In genomic region chr10:60933891-60934290, GRCm38 (mm10) we compare ENCODE assay signal across 13 mouse cellular contexts.
DNase-seq lines count a peak whose midpoint lies in the region; ATAC-seq and TF ChIP-seq lines count a peak whose summit lies in the region.
"Had no signal": no experiment of that assay in that cellular context is flagged by ENCODE, and none has a peak within 500 bp of the region (broad histone marks: within the 10 kb centered on the region; RNA-seq: fewer than 3 reads in every experiment).

No protein-coding gene starts in this region.

- no peak overlapping the region for H3K9ac ChIP-seq in heart, embryonic 16.5 days (ENCODE audit: low read length)
- H3K9ac ChIP-seq in MEL (ENCODE audit: control insufficient read depth, low read depth, low read length, poor library complexity, severe bottlenecking): peak overlapping the region; percentile 55
- no peak overlapping the region for H3K9ac ChIP-seq in kidney, embryonic 16.5 days (replicated peaks; ENCODE audit: low read length)
- no peak overlapping the region for H3K9ac ChIP-seq in stomach, postnatal 0 days (ENCODE audit: low read length)
- H3K9ac ChIP-seq: embryonic facial prominence, embryonic 13.5 days; limb, embryonic 13.5 days; neural tube, embryonic 12.5 days had no signal

- WGBS in heart, embryonic 16.5 days: 29% methylated on average over 7 of the region's 7 CpGs
- WGBS in kidney, embryonic 16.5 days: 4% methylated on average over 6 of the region's 7 CpGs
- 20% methylated on average over 6 of the region's 7 CpGs for WGBS in stomach, postnatal 0 days

- no peaks in the 10 kb centered on the region for H3K79me2 ChIP-seq in MEL (ENCODE audit: control insufficient read depth, insufficient read depth, low read length, poor library complexity)

- no peak for TF ChIP-seq POLR2A in MEL (IDR thresholded peaks at IDR 0.05; ENCODE audit: control insufficient read depth in 1 of 2, insufficient read depth in 1 of 2, low read depth in 1 of 2, low read length in 2 of 2, poor library complexity in 1 of 2)

- H3K36me3 ChIP-seq in heart, embryonic 16.5 days (ENCODE audit: control insufficient read depth, insufficient read depth): no peaks in the 10 kb centered on the region
- no peaks in the 10 kb centered on the region for H3K36me3 ChIP-seq in MEL (ENCODE audit: control insufficient read depth in 1 of 2, insufficient read depth in 2 of 2, low read length in 2 of 2)
- H3K36me3 ChIP-seq in kidney, embryonic 16.5 days (ENCODE audit: insufficient read depth, low read length): no peaks in the 10 kb centered on the region
- no peaks in the 10 kb centered on the region for H3K36me3 ChIP-seq in stomach, postnatal 0 days (ENCODE audit: control insufficient read depth, insufficient read depth, low read length)
- H3K36me3 ChIP-seq: embryonic facial prominence, embryonic 13.5 days; limb, embryonic 13.5 days; neural tube, embryonic 12.5 days had no signal

- TF ChIP-seq EP300 in MEL (IDR thresholded peaks at IDR 0.05; ENCODE audit: low read depth in 1 of 2, low read length in 2 of 2): no peak
- TF ChIP-seq EP300 in stomach, postnatal 0 days (optimal IDR thresholded peaks at IDR 0.05): no peak

- peak overlapping the region; percentile 71 for H3K27ac ChIP-seq in heart, embryonic 16.5 days (ENCODE audit: low read length)
- H3K27ac ChIP-seq in MEL (ENCODE audit: control insufficient read depth, low read depth, low read length): peak overlapping the region; percentile 84
- H3K27ac ChIP-seq in kidney, embryonic 16.5 days (ENCODE audit: low read length): peak overlapping the region; percentile 90
- H3K27ac ChIP-seq in stomach, postnatal 0 days (replicated peaks): no peak overlapping the region
- H3K27ac ChIP-seq: embryonic facial prominence, embryonic 13.5 days; limb, embryonic 13.5 days; neural tube, embryonic 12.5 days had no signal

- H3K4me1 ChIP-seq in heart, embryonic 16.5 days (ENCODE audit: control insufficient read depth, insufficient read depth, low read length): peaks cover 58% of the 10 kb centered on the region
- H3K4me1 ChIP-seq in MEL (ENCODE audit: control insufficient read depth in 1 of 2, insufficient read depth in 2 of 2, low read length in 2 of 2): no peaks in the 10 kb centered on the region
- H3K4me1 ChIP-seq in kidney, embryonic 16.5 days (ENCODE audit: insufficient read depth, low read length): peaks cover 45% of the 10 kb centered on the region
- no peaks in the 10 kb centered on the region; the same call in 1 of the 2 replicates for H3K4me1 ChIP-seq in stomach, postnatal 0 days (replicated peaks; ENCODE audit: control insufficient read depth, insufficient read depth)

- TF ChIP-seq RAD21 in MEL (IDR thresholded peaks at IDR 0.05; ENCODE audit: low read depth, low read length): no peak

- H3K27me3 ChIP-seq in heart, embryonic 16.5 days (ENCODE audit: control insufficient read depth, insufficient read depth, low read length): no peaks in the 10 kb centered on the region
- no peaks in the 10 kb centered on the region for H3K27me3 ChIP-seq in MEL (ENCODE audit: control insufficient read depth in 1 of 2, insufficient read depth in 2 of 2, low read length in 2 of 2)
- H3K27me3 ChIP-seq in kidney, embryonic 16.5 days (ENCODE audit: insufficient read depth, low read length): no peaks in the 10 kb centered on the region
- H3K27me3 ChIP-seq in stomach, postnatal 0 days (ENCODE audit: control insufficient read depth, insufficient read depth, low read length): no peaks in the 10 kb centered on the region
- H3K27me3 ChIP-seq: neural tube, embryonic 12.5 days had no signal

- TF ChIP-seq CTCF in MEL (IDR thresholded peaks at IDR 0.05 in 2 of 3, conservative IDR thresholded peaks at IDR 0.05 in 1 of 3; ENCODE audit: control insufficient read depth in 1 of 3, insufficient read depth in 1 of 3, low read depth in 2 of 3, low read length in 3 of 3, poor library complexity in 1 of 3, severe bottlenecking in 1 of 3): no peak
- TF ChIP-seq CTCF in stomach, postnatal 0 days (IDR thresholded peaks at IDR 0.05; ENCODE audit: low read depth): no peak

- no peak overlapping the region for H3K4me3 ChIP-seq in heart, embryonic 16.5 days (ENCODE audit: low read length)
- no peak overlapping the region for H3K4me3 ChIP-seq in MEL (ENCODE audit: control insufficient read depth in 1 of 2, insufficient read depth in 1 of 2, low read depth in 2 of 2, low read length in 2 of 2)
- H3K4me3 ChIP-seq in kidney, embryonic 16.5 days (ENCODE audit: low read length): no peak overlapping the region
- no peak overlapping the region for H3K4me3 ChIP-seq in stomach, postnatal 0 days (ENCODE audit: low read depth, low read length)
- H3K4me3 ChIP-seq: embryonic facial prominence, embryonic 13.5 days; limb, embryonic 13.5 days; neural tube, embryonic 12.5 days had no signal

- peak overlapping the region; percentile 14; the same call in 1 of the 2 replicates for H3K4me2 ChIP-seq in heart, embryonic 16.5 days (ENCODE audit: low read depth, low read length)
- 0 out of 2 replicates have a peak overlapping the region, but pooled peaks have one; percentile 19 for H3K4me2 ChIP-seq in kidney, embryonic 16.5 days (replicated peaks; ENCODE audit: low read depth, low read length)
- no peak overlapping the region for H3K4me2 ChIP-seq in stomach, postnatal 0 days (replicated peaks; ENCODE audit: low read depth)
- H3K4me2 ChIP-seq: embryonic facial prominence, embryonic 13.5 days; limb, embryonic 13.5 days; neural tube, embryonic 12.5 days had no signal

- no peak for DNase-seq in heart, adult 8-10 months (ENCODE audit: low spot score)
- no peak for DNase-seq in MEL (ENCODE audit: low read depth, low spot score)
- peak; percentile 16 for DNase-seq in lung, postnatal 14 days
- no peak for DNase-seq in stomach, postnatal 0 days (ENCODE audit: low spot score)
- DNase-seq in cerebellum, adult 11 months: no peak
- no peak for DNase-seq in frontal cortex, adult 2 months (ENCODE audit: extremely low spot score in 1 of 2, low spot score in 1 of 2)
- DNase-seq: gastrocnemius, postnatal 36 days; thymus, postnatal 25 days had no signal

- ATAC-seq in heart, embryonic 16.5 days (replicated peaks; ENCODE audit: extremely low read depth, insufficient read depth, low FRiP score): no peak
- peak; percentile 82 for ATAC-seq in kidney, embryonic 16.5 days (ENCODE audit: low FRiP score, low TSS enrichment)
- no peak; the same call in 1 of the 2 replicates for ATAC-seq in stomach, postnatal 0 days (ENCODE audit: low FRiP score, low TSS enrichment)

- H3K9me3 ChIP-seq in heart, embryonic 16.5 days (replicated peaks; ENCODE audit: control insufficient read depth, low read length): no peaks in the 10 kb centered on the region
- H3K9me3 ChIP-seq in MEL (replicated peaks; ENCODE audit: insufficient read depth, low read length): no peaks in the 10 kb centered on the region
- H3K9me3 ChIP-seq in kidney, embryonic 16.5 days (ENCODE audit: low read length): no peaks in the 10 kb centered on the region
- no peaks in the 10 kb centered on the region for H3K9me3 ChIP-seq in stomach, postnatal 0 days (ENCODE audit: control insufficient read depth, low read length)
- H3K9me3 ChIP-seq: embryonic facial prominence, embryonic 13.5 days; limb, embryonic 13.5 days; neural tube, embryonic 12.5 days had no signal

TF ChIP-seq in MEL, 35 proteins besides CTCF, POLR2A, EP300 and RAD21:
- TF ChIP-seq SMC3 (IDR thresholded peaks at IDR 0.05; ENCODE audit: low read depth, low read length) (no peak), POLR2AphosphoS5 (IDR thresholded peaks at IDR 0.05; ENCODE audit: borderline replicate concordance, low read depth, low read length) (no peak), ZC3H11A (IDR thresholded peaks at IDR 0.05; ENCODE audit: low read depth, low read length) (no peak), ZMIZ1 (IDR thresholded peaks at IDR 0.05; ENCODE audit: low read depth, low read length) (no peak), NRF1 (IDR thresholded peaks at IDR 0.05; ENCODE audit: insufficient read depth, low read depth, low read length, poor library complexity, severe bottlenecking) (no peak), ZNF384 (IDR thresholded peaks at IDR 0.05; ENCODE audit: low read depth, low read length) (no peak), BHLHE40 (IDR thresholded peaks at IDR 0.05; ENCODE audit: borderline replicate concordance, low read depth, low read length) (no peak), RCOR1 (IDR thresholded peaks at IDR 0.05; ENCODE audit: low read depth, low read length) (no peak), MAZ (IDR thresholded peaks at IDR 0.05; ENCODE audit: low read depth, low read length) (no peak), MAFK (IDR thresholded peaks at IDR 0.05; ENCODE audit: borderline replicate concordance, low read depth, low read length) (no peak), MYB (IDR thresholded peaks at IDR 0.05; ENCODE audit: low read depth, low read length) (no peak), MEF2A (IDR thresholded peaks at IDR 0.05; ENCODE audit: extremely low read depth, insufficient replicate concordance, low read depth, low read length, poor library complexity, severe bottlenecking) (no peak)
